Mouse (Mus musculus) spleen, adult 10 weeks (tissue): ENCODE data around the gene Rpl31. TPM values are rescaled to one million over a fixed set of nuclear protein-coding genes. Genes with fewer than 3 reads are reported as not detected.

Experiments
- polyA plus RNA-seq: library from polyadenylated mRNA; stranded (reverse); fragments of 350-450 nt; fragmentation: Illumina TruSeq; extraction: RNeasy Lipid Tissue Mini Kit (QIAGEN cat#74804); gene quantifications from one replicate; pipeline ENCODE4 v1.2.3, GENCODE M21; 2015; ENCODE audit warnings: low replicate concordance; ENCODE audit not compliant: insufficient read depth

The Rpl31 gene
- 2,346 TPM for polyA plus RNA-seq

DNA sequence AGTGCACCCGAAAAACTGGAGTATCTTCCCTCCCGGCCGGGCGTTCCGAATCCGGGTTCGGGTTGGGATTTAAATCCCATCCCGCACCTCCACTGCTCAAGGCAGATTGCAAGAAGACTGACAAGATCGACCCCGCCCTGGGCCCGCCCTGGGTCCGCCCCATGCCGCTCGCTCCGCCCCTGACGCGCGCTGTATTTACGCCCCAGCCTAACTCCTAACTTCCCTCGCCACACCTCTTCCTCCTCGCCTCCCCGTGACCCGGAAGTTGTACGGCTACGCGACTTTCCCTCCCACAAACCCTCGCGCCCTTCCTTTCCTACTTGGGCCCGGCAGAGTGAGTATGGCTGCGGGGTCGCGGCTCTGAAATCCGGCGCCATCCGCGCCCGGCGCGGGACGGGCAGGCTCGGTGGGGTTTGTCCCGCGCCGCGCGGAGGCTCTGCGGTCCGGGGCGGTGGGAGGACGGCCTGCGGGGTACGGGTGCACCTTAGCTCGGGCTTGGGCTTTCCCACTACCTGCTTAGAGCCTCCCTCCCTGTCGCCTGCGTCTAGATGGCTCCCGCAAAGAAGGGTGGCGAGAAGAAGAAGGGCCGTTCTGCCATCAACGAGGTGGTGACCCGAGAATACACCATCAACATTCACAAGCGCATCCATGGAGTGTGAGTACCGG lies at the start of gene Rpl31:
TSS of gene Rpl31 (plus strand) at position 242 of the 666 bp plus-strand sequence.

Other genes with a start within 250 kb of the Rpl31 start
- 1.7 TPM for gene Npas2, start 174.1 kb upstream of the Rpl31 start, polyA plus RNA-seq
- 38.7 TPM for gene Tbc1d8, start 110.9 kb downstream of the Rpl31 start, polyA plus RNA-seq
- 31.7 TPM for gene Cnot11, start 167.2 kb downstream of the Rpl31 start, polyA plus RNA-seq
- gene Rnf149, start 209.6 kb downstream of the Rpl31 start, polyA plus RNA-seq = 44.6 TPM